ENCODE assay signal across 9 mouse cellular contexts in the genomic region with DNA sequence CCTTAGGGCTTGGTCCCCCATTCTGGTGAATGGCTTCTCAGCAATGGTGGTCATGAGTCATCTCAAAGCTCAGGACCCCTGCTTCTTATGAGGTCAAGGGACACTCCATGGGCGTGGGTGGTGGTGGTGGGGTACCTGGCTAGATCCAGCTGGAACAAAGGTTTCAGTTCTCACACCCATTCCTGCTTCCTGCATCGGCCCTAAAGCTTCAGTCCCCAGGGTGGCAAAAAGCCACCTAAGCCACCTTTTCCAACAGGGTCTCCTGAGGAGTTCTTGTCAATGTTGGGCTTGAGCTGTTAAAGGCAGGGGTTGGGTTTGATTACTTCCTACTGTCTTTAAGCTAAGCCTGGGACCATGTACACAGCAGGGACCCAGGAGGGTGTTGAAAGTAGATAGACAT. TPM values are rescaled to one million over a fixed set of nuclear protein-coding genes. Genes with fewer than 3 reads are reported as not detected.
DNase-seq lines count a peak whose midpoint lies in the region; ATAC-seq and TF ChIP-seq lines count a peak whose summit lies in the region.
"Had no signal": no experiment of that assay in that cellular context is flagged by ENCODE, and none has a peak within 500 bp of the region (broad histone marks: within the 10 kb centered on the region; RNA-seq: fewer than 3 reads in every experiment).

No protein-coding gene starts in this region.

- DNase-seq in heart, adult 9 months (ENCODE audit: low spot score in 2 of 2), result no peak
- DNase-seq in midbrain, embryonic 14.5 days, result no peak
- no peak for DNase-seq in frontal cortex, postnatal 36 days (ENCODE audit: low spot score in 2 of 2)
- DNase-seq in thymus, postnatal 10 days (ENCODE audit: low spot score in 2 of 2), result no peak

- no peak for ATAC-seq in heart, embryonic 14.5 days (ENCODE audit: insufficient number of reproducible peaks, insufficient read depth, low FRiP score, low read depth)
- ATAC-seq in hindbrain, embryonic 13.5 days (ENCODE audit: low FRiP score), result no peak
- no peak for ATAC-seq in midbrain, embryonic 14.5 days (ENCODE audit: low FRiP score, low TSS enrichment)
- ATAC-seq in granulocyte monocyte progenitor cell, adult 5-6 weeks (replicated peaks; ENCODE audit: poor library complexity, severe bottlenecking), result no peak

- peak overlapping the region; percentile 81 for H3K9ac ChIP-seq in heart, embryonic 14.5 days (ENCODE audit: low read length)
- peak overlapping the region; percentile 86 for H3K9ac ChIP-seq in hindbrain, embryonic 13.5 days
- peak overlapping the region; percentile 78 for H3K9ac ChIP-seq in midbrain, embryonic 14.5 days (replicated peaks; ENCODE audit: low read length)

- H3K9me3 ChIP-seq in heart, embryonic 14.5 days (ENCODE audit: control insufficient read depth, low read length), result no peaks in the 10 kb centered on the region
- no peaks in the 10 kb centered on the region for H3K9me3 ChIP-seq in hindbrain, embryonic 13.5 days
- no peaks in the 10 kb centered on the region for H3K9me3 ChIP-seq in midbrain, embryonic 14.5 days (ENCODE audit: control insufficient read depth, low read length)

- H3K4me3 ChIP-seq in heart, embryonic 14.5 days (ENCODE audit: control insufficient read depth in 1 of 2, insufficient read depth in 1 of 2, low read depth in 1 of 2, low read length in 2 of 2), result peak overlapping the region in 1 of 2 experiments; percentile 63; a peak in 3 of 4 replicates
- H3K4me3 ChIP-seq in bone marrow, adult 2 months (replicated peaks; ENCODE audit: control insufficient read depth, low read depth, low read length), result peak overlapping the region; percentile 63
- peak overlapping the region; percentile 69 for H3K4me3 ChIP-seq in hindbrain, embryonic 13.5 days
- peak overlapping the region; percentile 66 for H3K4me3 ChIP-seq in midbrain, embryonic 14.5 days (replicated peaks; ENCODE audit: low read depth, low read length)

- no peak for TF ChIP-seq CTCF in bone marrow, adult 2 months (IDR thresholded peaks at IDR 0.05; ENCODE audit: control insufficient read depth, insufficient read depth, low read length)

- H3K36me3 ChIP-seq in heart, embryonic 14.5 days (ENCODE audit: control insufficient read depth, insufficient read depth, low read length), result peaks cover 26% of the 10 kb centered on the region
- peaks cover 42% of the 10 kb centered on the region for H3K36me3 ChIP-seq in hindbrain, embryonic 13.5 days
- H3K36me3 ChIP-seq in midbrain, embryonic 14.5 days (ENCODE audit: control insufficient read depth, insufficient read depth, low read length), result peaks cover 34% of the 10 kb centered on the region

- peak overlapping the region; percentile 96 for H3K4me2 ChIP-seq in heart, embryonic 14.5 days (ENCODE audit: low read length)
- H3K4me2 ChIP-seq in hindbrain, embryonic 13.5 days, result peak overlapping the region; percentile 96
- peak overlapping the region; percentile 94 for H3K4me2 ChIP-seq in midbrain, embryonic 14.5 days (ENCODE audit: low read length)

- H3K27me3 ChIP-seq in heart, embryonic 14.5 days (ENCODE audit: control insufficient read depth, insufficient read depth, low read length), result no peaks in the 10 kb centered on the region
- H3K27me3 ChIP-seq in hindbrain, embryonic 13.5 days, result no peaks in the 10 kb centered on the region
- no peaks in the 10 kb centered on the region for H3K27me3 ChIP-seq in midbrain, embryonic 14.5 days (ENCODE audit: control insufficient read depth, insufficient read depth, low read length)
- H3K27me3 ChIP-seq: Patski had no signal

- no peak overlapping the region for H3K27ac ChIP-seq in heart, embryonic 14.5 days (replicated peaks in 1 of 2; ENCODE audit: control insufficient read depth in 1 of 2, insufficient read depth in 1 of 2, low read depth in 2 of 2, low read length in 2 of 2)
- no peak overlapping the region for H3K27ac ChIP-seq in bone marrow, adult 2 months (ENCODE audit: control insufficient read depth, insufficient read depth, low read depth, low read length, poor library complexity)
- H3K27ac ChIP-seq in hindbrain, embryonic 13.5 days, result 0 out of 2 replicates have a peak overlapping the region, but pooled peaks have one; percentile 30
- no peak overlapping the region; the same call in 1 of the 2 replicates for H3K27ac ChIP-seq in midbrain, embryonic 14.5 days (replicated peaks; ENCODE audit: low read depth, low read length)

- H3K4me1 ChIP-seq in heart, embryonic 14.5 days (ENCODE audit: control insufficient read depth in 2 of 2, insufficient read depth in 2 of 2, low read length in 2 of 2), result peaks cover 17 to 27% of the 10 kb centered on the region in 2 experiments
- H3K4me1 ChIP-seq in bone marrow, adult 2 months (ENCODE audit: control insufficient read depth, insufficient read depth, low read length), result no peaks in the 10 kb centered on the region
- peaks cover 44% of the 10 kb centered on the region for H3K4me1 ChIP-seq in hindbrain, embryonic 13.5 days (replicated peaks)
- H3K4me1 ChIP-seq in midbrain, embryonic 14.5 days (ENCODE audit: control insufficient read depth, insufficient read depth, low read length), result peaks cover 31% of the 10 kb centered on the region

- 76% methylated on average over 2 of the region's 2 CpGs for whole genome bisulfite sequencing in heart, embryonic 14.5 days
- WGBS in bone marrow, adult 2 months, result 75% methylated on average over 2 of the region's 2 CpGs
- 58% methylated on average over 2 of the region's 2 CpGs for WGBS in hindbrain, embryonic 13.5 days
- 54% methylated on average over 2 of the region's 2 CpGs for WGBS in midbrain, embryonic 14.5 days

- no peak for TF ChIP-seq POLR2A in bone marrow, adult 2 months (IDR thresholded peaks at IDR 0.05; ENCODE audit: borderline replicate concordance, control insufficient read depth, low read depth, low read length)

RNA-seq across cellular contexts. Expression of gene Polr2h, which starts 2.3 kb away (rescaled TPM):
- 53.2 and 58.4 TPM in 2 replicates for polyA plus RNA-seq in heart, embryonic 14.5 days (2014; fragmentation: Nextera tagmentation; extraction: Ambion mirVana)
- polyA plus RNA-seq in bone marrow, adult 2 months (2011; ENCODE audit: insufficient read depth, insufficient read length, low replicate concordance, missing spikeins), result 31.6 and 50.1 TPM in 2 replicates
- 83.5 and 93.7 TPM in 2 replicates for polyA plus RNA-seq in hindbrain, embryonic 13.5 days (2015; fragmentation: Nextera tagmentation; extraction: Ambion mirVana)
- 89.6 and 95.7 TPM in 2 replicates for polyA plus RNA-seq in midbrain, embryonic 14.5 days (2014; fragmentation: Nextera tagmentation; extraction: Ambion mirVana)
- 62.4 and 81.5 TPM in 2 replicates for total RNA-seq in granulocyte monocyte progenitor cell, adult 5-6 weeks (2014; fragmentation: Nextera tagmentation)
- 61.8 and 91.6 TPM in 2 replicates for total RNA-seq in granulocyte monocyte progenitor cell, adult 5-6 weeks (2017)

RNA-seq across cellular contexts. Expression of gene Clcn2, which starts 2.4 kb away (rescaled TPM):
- polyA plus RNA-seq in heart, embryonic 14.5 days (2014; fragmentation: Nextera tagmentation; extraction: Ambion mirVana), result 4.0 and 5.1 TPM in 2 replicates
- 12.8 and 23.1 TPM in 2 replicates for polyA plus RNA-seq in bone marrow, adult 2 months (2011; ENCODE audit: insufficient read depth, insufficient read length, low replicate concordance, missing spikeins)
- polyA plus RNA-seq in hindbrain, embryonic 13.5 days (2015; fragmentation: Nextera tagmentation; extraction: Ambion mirVana), result 30.2 and 31.1 TPM in 2 replicates
- polyA plus RNA-seq in midbrain, embryonic 14.5 days (2014; fragmentation: Nextera tagmentation; extraction: Ambion mirVana), result 27.2 and 30.9 TPM in 2 replicates
- total RNA-seq in granulocyte monocyte progenitor cell, adult 5-6 weeks (2014; fragmentation: Nextera tagmentation), result 2.6 and 6.0 TPM in 2 replicates
- total RNA-seq in granulocyte monocyte progenitor cell, adult 5-6 weeks (2017), result 1.9 and 3.8 TPM in 2 replicates

RNA-seq across cellular contexts. Expression of gene Chrd, which starts 17.8 kb away (rescaled TPM):
- polyA plus RNA-seq in heart, embryonic 14.5 days (2014; fragmentation: Nextera tagmentation; extraction: Ambion mirVana), result 0.67 and 0.70 TPM in 2 replicates
- polyA plus RNA-seq in bone marrow, adult 2 months (2011; ENCODE audit: insufficient read depth, insufficient read length, low replicate concordance, missing spikeins), result 0.36 TPM in 1 of 2 replicates, not detected in the other
- 5.7 and 6.4 TPM in 2 replicates for polyA plus RNA-seq in hindbrain, embryonic 13.5 days (2015; fragmentation: Nextera tagmentation; extraction: Ambion mirVana)
- 6.3 and 8.2 TPM in 2 replicates for polyA plus RNA-seq in midbrain, embryonic 14.5 days (2014; fragmentation: Nextera tagmentation; extraction: Ambion mirVana)
- not detected in 2 replicates for total RNA-seq in granulocyte monocyte progenitor cell, adult 5-6 weeks (2014; fragmentation: Nextera tagmentation)
- total RNA-seq in granulocyte monocyte progenitor cell, adult 5-6 weeks (2017), result not detected in 2 replicates

RNA-seq across cellular contexts. Expression of gene Thpo, which starts 19.1 kb away (rescaled TPM):
- polyA plus RNA-seq in heart, embryonic 14.5 days (2014; fragmentation: Nextera tagmentation; extraction: Ambion mirVana), result 0.34 TPM in 1 of 2 replicates, not detected in the other
- polyA plus RNA-seq in bone marrow, adult 2 months (2011; ENCODE audit: insufficient read depth, insufficient read length, low replicate concordance, missing spikeins), result not detected in 2 replicates
- 0.88 and 1.1 TPM in 2 replicates for polyA plus RNA-seq in hindbrain, embryonic 13.5 days (2015; fragmentation: Nextera tagmentation; extraction: Ambion mirVana)
- 0.99 and 1.4 TPM in 2 replicates for polyA plus RNA-seq in midbrain, embryonic 14.5 days (2014; fragmentation: Nextera tagmentation; extraction: Ambion mirVana)
- not detected in 2 replicates for total RNA-seq in granulocyte monocyte progenitor cell, adult 5-6 weeks (2014; fragmentation: Nextera tagmentation)
- total RNA-seq in granulocyte monocyte progenitor cell, adult 5-6 weeks (2017), result not detected in 2 replicates

RNA-seq across cellular contexts. Expression of gene Fam131a, which starts 22.1 kb away (rescaled TPM):
- 7.1 and 7.2 TPM in 2 replicates for polyA plus RNA-seq in heart, embryonic 14.5 days (2014; fragmentation: Nextera tagmentation; extraction: Ambion mirVana)
- polyA plus RNA-seq in bone marrow, adult 2 months (2011; ENCODE audit: insufficient read depth, insufficient read length, low replicate concordance, missing spikeins), result 3.7 and 7.0 TPM in 2 replicates
- polyA plus RNA-seq in hindbrain, embryonic 13.5 days (2015; fragmentation: Nextera tagmentation; extraction: Ambion mirVana), result 32.7 and 35.1 TPM in 2 replicates
- polyA plus RNA-seq in midbrain, embryonic 14.5 days (2014; fragmentation: Nextera tagmentation; extraction: Ambion mirVana), result 45.3 and 50.1 TPM in 2 replicates
- total RNA-seq in granulocyte monocyte progenitor cell, adult 5-6 weeks (2014; fragmentation: Nextera tagmentation), result 1.6 TPM in 1 of 2 replicates, not detected in the other
- 0.43 TPM in 1 of 2 replicates, not detected in the other for total RNA-seq in granulocyte monocyte progenitor cell, adult 5-6 weeks (2017)
